Mouse (Mus musculus) E14TG2a.4 (cell line): Measurements from ENCODE around the gene 9130213A22Rik.

ENCODE experiments used
- CTCF ChIP-seq: conservative IDR thresholded peaks from 2 replicates; pipeline ENCODE4 v1.5.1; 2014; ENCODE audit warnings: low read length
- NANOG ChIP-seq: IDR thresholded peaks from 2 replicates; pipeline ENCODE4 v1.6.1; 2014; ENCODE audit warnings: borderline replicate concordance, low read length, mixed read lengths

DNA sequence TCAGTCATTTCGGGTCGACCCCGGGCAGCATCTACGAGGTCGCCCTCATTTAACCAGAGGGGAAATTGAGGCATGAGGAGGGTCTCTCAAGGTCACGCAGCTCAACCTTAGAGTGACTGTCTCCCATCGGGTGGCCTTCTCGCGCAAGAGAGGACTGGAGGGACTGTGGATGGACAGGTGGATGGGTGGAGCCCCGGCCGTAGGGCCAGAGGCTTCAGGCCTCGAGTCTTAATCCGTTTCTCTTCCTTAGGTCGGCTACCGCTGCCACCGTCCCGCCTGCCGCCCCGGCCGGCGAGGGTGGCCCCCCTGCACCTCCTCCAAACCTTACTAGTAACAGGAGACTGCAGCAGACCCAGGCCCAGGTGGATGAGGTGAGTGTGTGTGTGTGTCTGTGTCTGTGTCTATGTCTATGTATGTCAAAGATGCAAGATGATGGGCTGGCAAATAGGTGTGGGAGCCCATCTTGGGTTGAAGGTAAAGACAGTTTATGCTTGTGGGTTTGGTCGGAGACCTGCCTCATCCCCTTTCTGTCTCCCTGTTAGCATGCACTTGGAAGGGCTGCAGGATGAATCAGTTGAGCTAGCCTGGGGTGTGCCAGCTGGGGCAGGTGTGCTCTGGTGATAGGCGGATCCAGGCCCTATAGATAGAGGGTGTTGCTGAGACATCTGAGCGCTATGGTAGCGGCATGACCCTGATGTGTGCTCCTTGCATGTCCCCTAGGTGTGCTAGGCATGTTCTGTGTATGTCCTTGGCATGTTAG is 33.4 kb downstream of the 9130213A22Rik start:
- TF ChIP-seq CTCF = no peak
- TF ChIP-seq NANOG = no peak
